Mouse (Mus musculus) myocyte (in vitro differentiated cells): Measurements from ENCODE around the gene Mlana. TPM values are rescaled to one million over a fixed set of nuclear protein-coding genes. Genes with fewer than 3 reads are reported as not detected.

ENCODE experiments used
- H3K27me3 ChIP-seq: one replicate; pipeline ENCODE4 v1.6.1; 2011; ENCODE audit not compliant: control insufficient read depth, insufficient read depth, insufficient read length
- H3K36me3 ChIP-seq: one replicate; pipeline ENCODE4 v1.6.1; 2011; ENCODE audit not compliant: control insufficient read depth, insufficient read depth
- H3K4me2 ChIP-seq: one replicate; pipeline ENCODE4 v1.6.1; 2011; ENCODE audit warnings: low read depth, control low read depth
- H3K4me3 ChIP-seq: one replicate; pipeline ENCODE4 v1.5.1; 2011; ENCODE audit warnings: mild to moderate bottlenecking, control low read depth, moderate library complexity
- H3K79me2 ChIP-seq: one replicate; pipeline ENCODE4 v1.6.1; 2011; ENCODE audit not compliant: control insufficient read depth, insufficient read depth
- H3ac ChIP-seq: one replicate; pipeline ENCODE4 v1.6.1; 2011; ENCODE audit not compliant: control insufficient read depth, insufficient read length
- CEBPB ChIP-seq: IDR thresholded peaks from 2 replicates; pipeline ENCODE4 v1.6.1; 2011; ENCODE audit warnings: mild to moderate bottlenecking, moderate library complexity; ENCODE audit not compliant: poor library complexity, insufficient read depth, severe bottlenecking
- E2F4 ChIP-seq: IDR thresholded peaks from one replicate; pipeline ENCODE4 v1.6.1; 2011; ENCODE audit warnings: mild to moderate bottlenecking, control low read depth, moderate library complexity; ENCODE audit not compliant: insufficient read depth
- MAX ChIP-seq: IDR thresholded peaks from one replicate; pipeline ENCODE4 v1.6.1; 2011; ENCODE audit warnings: low read depth, mild to moderate bottlenecking, control low read depth
- MYOD1 ChIP-seq, 3 experiments: IDR thresholded peaks; one replicate each; pipeline ENCODE4 v1.6.1; 2011; ENCODE audit warnings: control low read depth in 2 of 3, low read depth in 2 of 3, mild to moderate bottlenecking in 2 of 3, moderate library complexity in 1 of 3; ENCODE audit not compliant: insufficient read length in 2 of 3, control insufficient read depth in 1 of 3
- MYOG ChIP-seq, 3 experiments: IDR thresholded peaks; one replicate each; pipeline ENCODE4 v1.6.1; 2011; ENCODE audit warnings: control low read depth in 2 of 3, low read depth in 2 of 3, mild to moderate bottlenecking in 2 of 3; ENCODE audit not compliant: insufficient read length in 2 of 3, control insufficient read depth in 1 of 3, insufficient read depth in 1 of 3
- POLR2A ChIP-seq: IDR thresholded peaks from one replicate; pipeline ENCODE4 v1.6.1; 2011; ENCODE audit warnings: low read depth, mild to moderate bottlenecking, control low read depth, moderate library complexity; ENCODE audit not compliant: insufficient read length
- POLR2AphosphoS2 ChIP-seq: IDR thresholded peaks from one replicate; pipeline ENCODE4 v1.6.1; 2011; ENCODE audit warnings: low read depth, control low read depth; ENCODE audit not compliant: insufficient read length
- REST ChIP-seq: IDR thresholded peaks from one replicate; pipeline ENCODE4 v1.6.1; 2011; ENCODE audit warnings: mild to moderate bottlenecking, control low read depth, moderate library complexity; ENCODE audit not compliant: insufficient read depth, insufficient read length
- SRF ChIP-seq: IDR thresholded peaks from one replicate; pipeline ENCODE4 v1.6.1; 2011; ENCODE audit warnings: low read depth; ENCODE audit not compliant: control insufficient read depth, insufficient read length
- TCF12 ChIP-seq: IDR thresholded peaks from one replicate; pipeline ENCODE4 v1.6.1; 2011; ENCODE audit warnings: mild to moderate bottlenecking, control low read depth; ENCODE audit not compliant: poor library complexity, insufficient read depth, severe bottlenecking
- TCF3 ChIP-seq: IDR thresholded peaks from one replicate; pipeline ENCODE4 v1.6.1; 2011; ENCODE audit warnings: low read depth, control low read depth; ENCODE audit not compliant: insufficient read length
- USF1 ChIP-seq: IDR thresholded peaks from one replicate; pipeline ENCODE4 v1.6.1; 2011; ENCODE audit warnings: low read depth, mild to moderate bottlenecking, control low read depth, moderate library complexity
- polyA plus RNA-seq: library from polyadenylated mRNA; unstranded; fragments of >200 nt; fragmentation: generic; extraction: Trizol; gene quantifications from one replicate; pipeline ENCODE4 v1.2.1, GENCODE M21; 2012; ENCODE audit warnings: missing spikeins

Gene Mlana
- polyA plus RNA-seq, 1 experiment: not detected

DNA sequence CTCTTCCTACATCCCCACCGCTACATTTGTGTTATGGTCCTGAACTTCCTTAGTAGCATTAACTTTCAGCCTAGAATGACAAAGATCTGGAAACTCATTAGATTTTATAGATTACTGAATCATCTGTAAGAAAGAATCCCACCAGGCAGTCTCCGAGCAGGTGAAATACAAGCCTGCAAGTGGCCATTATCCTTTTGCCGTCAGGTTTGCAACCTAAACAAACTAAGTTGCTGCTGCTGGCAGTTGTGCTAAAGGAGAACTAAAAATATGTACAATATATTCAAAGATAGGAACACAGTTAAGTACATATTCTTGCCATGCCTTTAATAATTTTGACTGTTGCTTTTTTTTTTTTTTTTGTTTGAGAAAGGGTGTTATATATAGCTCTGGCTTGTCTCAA is 37.8 kb downstream of the Mlana start:
- Histone ChIP-seq H3K4me2 (no peak overlapping the region), H3K36me3 (no peaks in the 10 kb centered on the region), H3ac (no peak overlapping the region), H3K4me3 (no peak overlapping the region), H3K27me3 (no peaks in the 10 kb centered on the region), H3K79me2 (no peaks in the 10 kb centered on the region)
- TF ChIP-seq POLR2AphosphoS2: no peak
- no peak for TF ChIP-seq MYOD1 (IDR thresholded peaks at IDR 0.05; ENCODE audit: control insufficient read depth in 1 of 3, insufficient read length in 2 of 3, low read depth in 2 of 3)
- TF ChIP-seq TCF3: no peak

DNA sequence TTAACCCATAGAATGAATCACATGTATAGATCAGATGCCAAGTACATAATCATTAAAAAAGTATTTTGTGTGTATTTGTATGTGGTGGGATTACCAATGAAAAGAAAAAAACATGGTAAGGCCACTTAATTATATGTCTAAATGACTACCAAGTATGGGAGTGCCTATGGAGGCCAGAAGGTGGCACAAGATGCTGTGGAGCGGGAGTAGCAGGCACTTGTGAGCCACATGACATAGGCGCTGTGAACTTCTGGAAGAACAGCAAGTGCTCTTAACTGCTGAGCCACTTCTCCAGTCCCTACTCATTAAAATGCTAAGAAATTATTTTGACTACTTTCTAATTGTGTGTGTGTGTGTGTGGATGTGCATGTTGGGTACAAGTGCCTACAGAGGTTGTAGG is 42.0 kb downstream of the Mlana start:
- H3ac ChIP-seq: no peak overlapping the region
- no peaks in the 10 kb centered on the region for H3K36me3 ChIP-seq
- TF ChIP-seq TCF3: no peak
- no peak for TF ChIP-seq TCF12
- TF ChIP-seq MAX: no peak
- TF ChIP-seq E2F4: no peak
- no peak for TF ChIP-seq CEBPB
- TF ChIP-seq POLR2AphosphoS2: no peak
- no peak for TF ChIP-seq MYOG (IDR thresholded peaks at IDR 0.05; ENCODE audit: control insufficient read depth in 1 of 3, insufficient read depth in 1 of 3, insufficient read length in 2 of 3, low read depth in 2 of 3)
- no peak for TF ChIP-seq SRF
- no peak for TF ChIP-seq USF1
- TF ChIP-seq MYOD1 (IDR thresholded peaks at IDR 0.05; ENCODE audit: control insufficient read depth in 1 of 3, insufficient read length in 2 of 3, low read depth in 2 of 3): no peak
- TF ChIP-seq POLR2A: no peak
- TF ChIP-seq REST: no peak
- no peak overlapping the region for H3K4me3 ChIP-seq
- no peaks in the 10 kb centered on the region for H3K27me3 ChIP-seq
- no peaks in the 10 kb centered on the region for H3K79me2 ChIP-seq
- no peak overlapping the region for H3K4me2 ChIP-seq

DNA sequence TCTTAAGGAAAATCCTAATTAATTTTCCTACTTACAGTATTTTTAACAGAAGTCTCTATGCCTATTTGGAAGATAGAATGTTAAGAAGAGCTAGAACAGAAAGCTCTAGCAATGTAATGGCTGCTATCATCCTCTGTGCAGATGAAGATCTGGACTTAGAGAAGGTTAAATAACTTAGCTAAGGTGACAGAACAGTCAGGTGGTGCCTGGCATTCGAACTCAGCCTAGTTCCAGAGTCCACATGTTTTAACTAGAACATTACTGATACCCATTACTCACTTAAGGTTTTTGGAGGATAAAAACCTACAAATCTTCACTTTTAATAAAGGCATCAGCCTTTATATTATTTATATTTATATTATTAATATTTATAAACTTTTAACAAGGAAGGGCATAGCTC is 43.0 kb downstream of the Mlana start:
- no peaks in the 10 kb centered on the region for H3K27me3 ChIP-seq
- no peak overlapping the region for H3K4me3 ChIP-seq
- TF ChIP-seq CEBPB: no peak
- no peak for TF ChIP-seq MYOG (IDR thresholded peaks at IDR 0.05; ENCODE audit: control insufficient read depth in 1 of 3, insufficient read depth in 1 of 3, insufficient read length in 2 of 3, low read depth in 2 of 3)
- H3K79me2 ChIP-seq: no peaks in the 10 kb centered on the region
- no peak overlapping the region for H3ac ChIP-seq
- H3K4me2 ChIP-seq: no peak overlapping the region
- no peaks in the 10 kb centered on the region for H3K36me3 ChIP-seq

DNA sequence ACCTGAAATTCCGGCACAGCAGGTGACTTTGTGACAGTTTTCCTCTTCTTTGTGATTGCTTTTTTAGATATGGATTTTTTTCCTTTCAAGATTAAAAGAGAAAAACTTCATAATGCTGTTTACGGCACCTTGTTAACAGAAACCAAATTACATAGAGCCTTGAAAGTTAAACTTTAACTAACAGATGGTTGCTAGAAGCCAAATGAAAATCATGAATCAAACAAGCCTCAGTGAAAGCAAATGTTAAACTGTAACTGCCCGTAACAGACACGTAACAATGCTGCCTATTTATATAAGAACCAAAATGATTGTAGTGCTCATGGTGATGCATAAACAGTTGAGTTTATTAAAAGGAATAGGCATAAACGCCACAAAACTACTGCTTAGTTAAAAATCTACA is 45.9 kb downstream of the Mlana start:
- no peak overlapping the region for H3ac ChIP-seq
- no peaks in the 10 kb centered on the region for H3K79me2 ChIP-seq
- H3K4me2 ChIP-seq: no peak overlapping the region
- no peaks in the 10 kb centered on the region for H3K36me3 ChIP-seq
- H3K4me3 ChIP-seq: no peak overlapping the region
- H3K27me3 ChIP-seq: no peaks in the 10 kb centered on the region
- TF ChIP-seq REST (no peak), TCF12 (no peak), SRF (no peak), POLR2AphosphoS2 (no peak), MAX (no peak), E2F4 (no peak), MYOG (IDR thresholded peaks at IDR 0.05; ENCODE audit: control insufficient read depth in 1 of 3, insufficient read depth in 1 of 3, insufficient read length in 2 of 3, low read depth in 2 of 3) (no peak), USF1 (no peak), POLR2A (no peak), CEBPB (no peak), TCF3 (no peak), MYOD1 (IDR thresholded peaks at IDR 0.05; ENCODE audit: control insufficient read depth in 1 of 3, insufficient read length in 2 of 3, low read depth in 2 of 3) (no peak)

DNA sequence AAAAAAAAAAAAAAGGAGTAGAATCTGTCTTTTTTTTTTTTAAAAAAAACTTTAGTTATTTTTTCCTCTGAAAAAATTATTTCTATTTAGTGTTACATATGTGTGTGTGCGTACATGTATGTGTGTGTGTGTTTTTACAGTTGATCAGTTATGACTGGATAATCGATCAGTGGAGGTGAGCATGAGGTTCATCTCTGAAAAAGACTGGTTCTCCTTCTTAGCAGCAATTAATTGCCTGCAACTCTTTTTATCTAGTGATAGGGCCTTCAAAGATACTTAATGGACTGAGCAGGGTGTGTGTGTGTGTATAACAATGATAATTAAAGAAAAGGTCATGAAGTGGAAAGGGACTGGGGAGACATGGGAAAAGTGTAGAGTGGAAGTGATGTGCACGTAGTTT is 53.4 kb downstream of the Mlana start:
- Histone ChIP-seq H3K27me3 (no peaks in the 10 kb centered on the region), H3K36me3 (no peaks in the 10 kb centered on the region), H3K79me2 (peaks cover 6% of the 10 kb centered on the region), H3ac (no peak overlapping the region), H3K4me2 (no peak overlapping the region), H3K4me3 (no peak overlapping the region)
- TF ChIP-seq MAX: no peak
- TF ChIP-seq TCF3: no peak
- TF ChIP-seq POLR2AphosphoS2: no peak
- TF ChIP-seq MYOD1 (IDR thresholded peaks at IDR 0.05; ENCODE audit: control insufficient read depth in 1 of 3, insufficient read length in 2 of 3, low read depth in 2 of 3): no peak
- no peak for TF ChIP-seq REST
- TF ChIP-seq POLR2A: no peak
- TF ChIP-seq USF1: no peak
- no peak for TF ChIP-seq SRF
- TF ChIP-seq E2F4: no peak
- no peak for TF ChIP-seq CEBPB
- no peak for TF ChIP-seq MYOG (IDR thresholded peaks at IDR 0.05; ENCODE audit: control insufficient read depth in 1 of 3, insufficient read depth in 1 of 3, insufficient read length in 2 of 3, low read depth in 2 of 3)
- no peak for TF ChIP-seq TCF12

DNA sequence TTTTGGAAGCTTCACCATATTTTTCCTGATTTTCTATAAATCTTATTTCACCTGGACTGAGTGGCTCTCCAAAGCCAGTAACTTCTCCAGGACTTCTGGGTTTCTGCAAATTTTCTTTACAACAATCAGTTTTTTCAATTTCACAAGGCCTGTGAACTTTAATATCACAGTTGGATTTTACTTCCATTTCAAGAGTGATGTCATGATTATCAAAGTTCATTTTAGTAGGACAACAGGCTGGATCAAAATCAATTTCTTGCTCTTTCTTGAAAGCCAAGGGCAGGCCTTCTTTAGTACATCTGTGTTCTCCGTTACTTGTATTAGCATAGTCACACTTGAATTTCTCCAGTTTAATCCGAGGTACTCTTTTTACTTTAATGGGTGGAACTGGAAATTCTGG is 56.3 kb downstream of the Mlana start:
- H3K36me3 ChIP-seq: no peaks in the 10 kb centered on the region
- no peak overlapping the region for H3K4me3 ChIP-seq
- no peak overlapping the region for H3ac ChIP-seq
- TF ChIP-seq MYOG (IDR thresholded peaks at IDR 0.05; ENCODE audit: control insufficient read depth in 1 of 3, insufficient read depth in 1 of 3, insufficient read length in 2 of 3, low read depth in 2 of 3): no peak
- TF ChIP-seq TCF3: no peak
- no peak for TF ChIP-seq CEBPB
- TF ChIP-seq USF1: no peak
- TF ChIP-seq E2F4: no peak
- TF ChIP-seq MAX: no peak
- no peak for TF ChIP-seq TCF12
- TF ChIP-seq MYOD1 (IDR thresholded peaks at IDR 0.05; ENCODE audit: control insufficient read depth in 1 of 3, insufficient read length in 2 of 3, low read depth in 2 of 3): no peak
- no peak for TF ChIP-seq POLR2A
- no peak for TF ChIP-seq POLR2AphosphoS2
- TF ChIP-seq SRF: no peak
- no peak for TF ChIP-seq REST
- no peak overlapping the region for H3K4me2 ChIP-seq
- H3K79me2 ChIP-seq: peaks cover 7% of the 10 kb centered on the region
- no peaks in the 10 kb centered on the region for H3K27me3 ChIP-seq
